Mouse (Mus musculus): Measurements from ENCODE around the gene Syt9. TPM values are rescaled to one million over a fixed set of nuclear protein-coding genes. Genes with fewer than 3 reads are reported as not detected.

The Syt9 gene
- polyA plus RNA-seq, 1 experiment from 2014 or later = 0.20 TPM

DNA sequence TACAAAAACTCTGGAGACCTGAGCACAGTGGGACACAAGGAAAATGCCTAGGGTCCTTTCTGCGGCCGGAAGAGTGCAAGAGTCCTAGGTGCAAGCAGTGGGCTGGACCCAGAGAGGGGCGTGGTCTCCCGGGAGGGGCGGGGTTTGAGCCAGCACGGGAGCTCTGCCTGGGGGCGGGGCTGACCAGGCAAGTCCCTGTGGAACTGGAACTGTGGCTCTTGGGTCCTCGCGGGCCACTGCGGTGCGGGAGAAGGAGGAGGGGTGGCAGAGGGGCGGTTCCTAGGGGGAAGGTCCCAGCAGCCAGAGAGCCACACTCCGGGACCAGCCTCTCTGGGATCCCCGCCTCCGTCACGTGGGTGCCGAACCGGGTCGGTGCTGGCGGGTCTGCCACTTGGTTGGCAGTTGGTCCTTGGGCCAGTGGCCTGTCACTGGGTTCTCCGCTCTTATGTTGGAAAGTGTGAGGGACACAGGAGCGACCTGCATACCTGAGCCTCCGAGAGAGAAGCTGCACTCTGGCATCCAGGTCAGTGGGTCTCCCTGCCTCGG lies 224.4 kb downstream of the Syt9 start, which contains the start of gene Ppfibp2:
TSS of gene Ppfibp2 (plus strand) at position 351 of the 546 bp plus-strand sequence.
- H3K4me3 ChIP-seq (replicated peaks) = peak within 1 kb of the TSS; percentile 58
- peak; percentile 87 for ATAC-seq (ENCODE audit: insufficient read depth)
- H3K4me1 ChIP-seq (replicated peaks) = peaks cover 17% of the 10 kb centered on the region
- peak within 1 kb of the TSS; percentile 72 for H3K4me2 ChIP-seq
- H3K27ac ChIP-seq (replicated peaks) = peak within 1 kb of the TSS; percentile 68
- peak within 1 kb of the TSS; percentile 27; the same call in 1 of the 2 replicates for H3K9ac ChIP-seq
- no peaks in the 10 kb centered on the region for H3K9me3 ChIP-seq (replicated peaks)
- WGBS (ENCODE audit: insufficient replicate concordance) = 1% methylated on average over 24 of the region's 24 CpGs
- H3K36me3 ChIP-seq (replicated peaks) = no peaks in the 10 kb centered on the region
- no peaks in the 10 kb centered on the region; the same call in 1 of the 2 replicates for H3K27me3 ChIP-seq

DNA sequence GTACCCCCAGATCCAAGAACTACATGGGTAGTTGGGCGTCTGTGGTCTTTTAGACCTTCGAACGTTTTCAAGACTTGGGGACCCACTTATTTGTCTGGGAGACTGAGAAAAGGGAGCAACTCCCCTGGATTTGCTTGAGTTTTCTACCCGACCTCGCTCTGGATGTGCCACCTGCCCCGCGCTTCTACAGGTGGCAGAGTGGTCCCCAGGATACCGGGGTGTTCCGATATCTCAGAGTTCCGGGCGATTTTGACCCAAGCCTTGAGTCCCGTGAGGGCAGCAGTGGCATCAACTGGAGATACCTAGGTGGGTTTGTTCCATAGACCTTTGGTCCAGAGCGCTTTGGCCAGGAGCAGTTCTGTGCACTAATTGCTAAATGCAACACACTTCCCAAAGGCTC lies 224.9 kb downstream of the Syt9 start:
- Histone ChIP-seq H3K27ac (replicated peaks) (peak overlapping the region; percentile 4; the same call in 1 of the 2 replicates), H3K4me1 (replicated peaks) (peaks cover 17% of the 10 kb centered on the region), H3K4me2 (peak overlapping the region; percentile 72), H3K9ac (peak overlapping the region; percentile 27; the same call in 1 of the 2 replicates), H3K27me3 (no peaks in the 10 kb centered on the region; the same call in 1 of the 2 replicates), H3K9me3 (replicated peaks) (no peaks in the 10 kb centered on the region), H3K36me3 (replicated peaks) (no peaks in the 10 kb centered on the region), H3K4me3 (replicated peaks) (peak overlapping the region; percentile 58)
- WGBS (ENCODE audit: insufficient replicate concordance) = 14% methylated on average over 13 of the region's 13 CpGs
- no peak for ATAC-seq (ENCODE audit: insufficient read depth)

DNA sequence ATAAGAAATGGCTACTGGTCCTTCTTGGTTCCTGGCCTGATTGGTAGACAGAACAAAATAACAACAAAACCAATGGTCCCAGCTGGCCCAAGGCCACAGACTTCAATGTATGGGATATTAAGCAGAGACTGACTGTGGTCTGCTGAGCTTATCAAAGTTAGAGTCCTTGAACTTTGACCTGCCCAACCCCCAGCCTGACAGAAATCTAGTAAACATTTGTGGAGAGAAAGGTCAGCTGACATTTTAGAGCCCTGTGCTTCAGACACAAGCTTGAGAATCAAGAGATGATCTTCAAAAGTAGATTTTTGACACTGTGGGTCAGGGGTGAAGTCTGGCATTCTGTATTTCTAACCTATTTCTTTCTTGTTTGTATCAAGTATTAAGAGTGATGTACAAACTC lies 226.2 kb downstream of the Syt9 start:
- no peak for ATAC-seq (ENCODE audit: insufficient read depth)
- Histone ChIP-seq H3K4me1 (replicated peaks) (peaks cover 17% of the 10 kb centered on the region), H3K9me3 (replicated peaks) (no peaks in the 10 kb centered on the region), H3K4me3 (replicated peaks) (no peak overlapping the region), H3K27ac (replicated peaks) (no peak overlapping the region), H3K27me3 (no peaks in the 10 kb centered on the region; the same call in 1 of the 2 replicates), H3K36me3 (replicated peaks) (no peaks in the 10 kb centered on the region), H3K9ac (no peak overlapping the region), H3K4me2 (peak overlapping the region; percentile 30; the same call in 1 of the 2 replicates)

- Histone ChIP-seq H3K4me1 (replicated peaks) (peaks cover 17% of the 10 kb centered on the region), H3K36me3 (replicated peaks) (no peaks in the 10 kb centered on the region), H3K27ac (replicated peaks) (no peak overlapping the region), H3K27me3 (no peaks in the 10 kb centered on the region; the same call in 1 of the 2 replicates), H3K4me2 (no peak overlapping the region), H3K9ac (no peak overlapping the region), H3K9me3 (replicated peaks) (no peaks in the 10 kb centered on the region), H3K4me3 (replicated peaks) (no peak overlapping the region)
- 56% methylated on average over 3 of the region's 3 CpGs for WGBS (ENCODE audit: insufficient replicate concordance)
- no peak for ATAC-seq (ENCODE audit: insufficient read depth)
These were observed 227.4 kb downstream of the Syt9 start for GRCm38 (mm10) chr7:107597956-107598355.

Other genes with a start within 250 kb of the Syt9 start
- not detected in 2 replicates for gene Olfr715, start 239.6 kb upstream of the Syt9 start, polyA plus RNA-seq (2015; fragmentation: Nextera tagmentation; extraction: Ambion mirVana)
- gene Olfr716, start 232.4 kb upstream of the Syt9 start, polyA plus RNA-seq (2015; fragmentation: Nextera tagmentation; extraction: Ambion mirVana) = not detected in 2 replicates
- not detected in 2 replicates for gene Nlrp14, start 203.7 kb upstream of the Syt9 start, polyA plus RNA-seq (2015; fragmentation: Nextera tagmentation; extraction: Ambion mirVana)
- gene Rbmxl2, start 161.3 kb upstream of the Syt9 start, polyA plus RNA-seq (2015; fragmentation: Nextera tagmentation; extraction: Ambion mirVana) = not detected in 2 replicates
- gene Olfml1, start 196.7 kb downstream of the Syt9 start, polyA plus RNA-seq (2015; fragmentation: Nextera tagmentation; extraction: Ambion mirVana) = 1.2 and 1.5 TPM in 2 replicates
- 3.8 and 4.3 TPM in 2 replicates for gene Ppfibp2, start 224.5 kb downstream of the Syt9 start, polyA plus RNA-seq (2015; fragmentation: Nextera tagmentation; extraction: Ambion mirVana)